Mouse (Mus musculus) G1E (cell line): ENCODE data around the gene Klhl6. TPM values are rescaled to one million over a fixed set of nuclear protein-coding genes. Genes with fewer than 3 reads are reported as not detected.
A peak's percentile ranks its signal among the peaks of the same experiment; 100 is the strongest.

Experiments
- ATAC-seq: 2 replicates; pipeline ENCODE4 v1.8.0; 2016; ENCODE audit warnings: mild to moderate bottlenecking; ENCODE audit not compliant: insufficient number of reproducible peaks, poor library complexity, low FRiP score, severe bottlenecking; ENCODE audit errors: extremely low read depth
- DNase-seq: peaks from one replicate; pipeline ENCODE4 v3.0.0; 2012; ENCODE audit warnings: low spot score
- H3K27me3 ChIP-seq: 2 replicates; pipeline ENCODE4 v1.6.1; 2012; ENCODE audit warnings: mild to moderate bottlenecking, low read length, inconsistent platforms; ENCODE audit not compliant: insufficient read depth
- H3K36me3 ChIP-seq: replicated peaks from 2 replicates; pipeline ENCODE3; 2012; ENCODE audit warnings: mild to moderate bottlenecking, inconsistent platforms
- H3K4me1 ChIP-seq: 2 replicates; pipeline ENCODE4 v1.6.1; 2012; ENCODE audit warnings: low read depth, low read length, inconsistent platforms, mixed read lengths; ENCODE audit not compliant: insufficient read depth
- H3K4me3 ChIP-seq: 2 replicates; pipeline ENCODE4 v1.5.1; 2012; ENCODE audit warnings: low read depth, mild to moderate bottlenecking, inconsistent platforms, low read length, moderate library complexity, mixed read lengths
- H3K9me3 ChIP-seq: replicated peaks from 2 replicates; pipeline ENCODE4 v1.6.1; 2012; ENCODE audit warnings: inconsistent platforms
- CTCF ChIP-seq: IDR thresholded peaks from 2 replicates; pipeline ENCODE4 v1.5.1; 2012; ENCODE audit warnings: low read depth, low read length, inconsistent platforms, mixed read lengths
- GATA1 ChIP-seq: IDR thresholded peaks from 2 replicates; pipeline ENCODE4 v1.6.1; 2012; ENCODE audit warnings: borderline replicate concordance, low read length, inconsistent platforms, mixed read lengths
- GATA2 ChIP-seq: IDR thresholded peaks from 2 replicates; pipeline ENCODE4 v1.6.1; 2012; ENCODE audit warnings: low read depth, low read length, inconsistent platforms, borderline replicate concordance
- POLR2AphosphoS5 ChIP-seq: IDR thresholded peaks from 2 replicates; pipeline ENCODE4 v1.6.1; 2012; ENCODE audit warnings: low read depth, low read length, inconsistent platforms; ENCODE audit not compliant: insufficient replicate concordance
- TAL1 ChIP-seq: conservative IDR thresholded peaks from 2 replicates; pipeline ENCODE4 v1.6.1; 2012; ENCODE audit warnings: low read depth, low read length, inconsistent platforms, mixed read lengths
- polyA plus RNA-seq: library from polyadenylated mRNA; stranded (reverse); fragments of >175 nt; gene quantifications from 2 replicates; pipeline ENCODE4 v1.2.3, GENCODE M21; 2012
- total RNA-seq, 2 experiments: library from RNA; stranded (forward) in 1 of 2; stranded (reverse) in 1 of 2; fragments of 200-1000 nt in 1 of 2; fragments of >200 nt in 1 of 2; fragmentation: Nextera tagmentation in 1 of 2; gene quantifications; 2 replicates each; pipeline ENCODE4 v1.2.3; 2014 to 2017

Gene Klhl6
- total and polyA plus RNA-seq, 3 experiments: 0.20 to 4.9 (median 0.83) TPM

GRCm38 (mm10) chr16:19983559-19983958, 722 bp upstream of the Klhl6 start:
- TF ChIP-seq GATA1: no peak
- TF ChIP-seq POLR2AphosphoS5: no peak
- no peak for TF ChIP-seq TAL1
- TF ChIP-seq CTCF: no peak
- no peak for TF ChIP-seq GATA2
- ATAC-seq (no peak), DNase-seq (no peak)
- Histone ChIP-seq H3K36me3 (no peaks in the 10 kb centered on the region), H3K9me3 (no peaks in the 10 kb centered on the region), H3K4me1 (peaks cover 31% of the 10 kb centered on the region), H3K27me3 (no peaks in the 10 kb centered on the region), H3K4me3 (no peak overlapping the region)

DNA sequence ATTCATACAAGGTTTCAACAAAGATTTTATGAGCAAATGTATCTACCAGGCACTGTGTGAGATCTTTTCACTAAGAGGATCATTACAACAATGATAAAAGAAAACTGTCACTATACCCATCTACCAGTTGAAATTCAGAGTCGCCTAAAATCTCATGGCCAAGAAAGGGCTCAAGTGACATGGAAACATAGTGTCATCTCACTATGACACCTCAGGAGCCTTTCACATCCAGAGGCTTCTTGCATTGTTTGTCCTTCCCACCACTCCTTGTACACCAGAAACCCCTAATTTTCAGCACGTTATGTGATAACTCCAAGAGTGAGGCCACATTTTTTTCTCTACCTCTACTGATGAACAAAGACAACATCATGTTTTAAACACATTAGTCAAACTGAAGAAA, 1.2 kb downstream of the Klhl6 start:
- Histone ChIP-seq H3K9me3 (no peaks in the 10 kb centered on the region), H3K4me3 (no peak overlapping the region), H3K27me3 (no peaks in the 10 kb centered on the region), H3K36me3 (no peaks in the 10 kb centered on the region), H3K4me1 (peaks cover 48% of the 10 kb centered on the region)
- ATAC-seq (no peak), DNase-seq (no peak)
- TF ChIP-seq GATA2: no peak
- TF ChIP-seq TAL1: no peak
- TF ChIP-seq CTCF: no peak
- no peak for TF ChIP-seq POLR2AphosphoS5
- no peak for TF ChIP-seq GATA1

DNA sequence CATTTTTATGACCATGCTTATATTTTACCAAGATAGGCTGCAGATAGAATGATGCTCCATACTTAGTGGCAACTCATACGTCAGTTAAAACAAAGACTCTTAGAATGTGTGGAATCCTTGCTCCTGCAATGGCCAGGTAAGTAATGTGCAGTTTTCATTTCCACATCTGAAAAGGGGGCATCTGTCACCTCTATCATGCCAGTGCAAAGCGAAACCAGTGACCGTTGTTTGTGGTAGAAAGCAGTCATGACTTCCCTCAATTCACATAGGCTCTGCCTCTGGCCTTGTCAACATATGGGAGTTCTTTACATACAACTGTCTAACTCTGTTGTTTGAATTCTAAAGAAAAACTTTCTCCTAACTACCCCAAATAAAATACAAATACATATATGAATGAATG, 1.8 kb downstream of the Klhl6 start:
- H3K27me3 ChIP-seq: no peaks in the 10 kb centered on the region
- peaks cover 50% of the 10 kb centered on the region for H3K4me1 ChIP-seq
- ATAC-seq: no peak
- H3K9me3 ChIP-seq: no peaks in the 10 kb centered on the region
- TF ChIP-seq POLR2AphosphoS5 (no peak), TAL1 (no peak), GATA1 (no peak), CTCF (no peak), GATA2 (no peak)
- DNase-seq: no peak
- H3K36me3 ChIP-seq: no peaks in the 10 kb centered on the region
- no peak overlapping the region for H3K4me3 ChIP-seq

GRCm38 (mm10) chr16:19979755-19980154, 3.1 kb downstream of the Klhl6 start:
- Histone ChIP-seq H3K4me1 (peaks cover 58% of the 10 kb centered on the region), H3K9me3 (no peaks in the 10 kb centered on the region), H3K36me3 (no peaks in the 10 kb centered on the region), H3K27me3 (no peaks in the 10 kb centered on the region), H3K4me3 (no peak overlapping the region)
- no peak for DNase-seq
- no peak for TF ChIP-seq POLR2AphosphoS5
- TF ChIP-seq GATA1: no peak
- TF ChIP-seq GATA2: no peak
- TF ChIP-seq CTCF: no peak
- TF ChIP-seq TAL1: no peak
- ATAC-seq: no peak

DNA sequence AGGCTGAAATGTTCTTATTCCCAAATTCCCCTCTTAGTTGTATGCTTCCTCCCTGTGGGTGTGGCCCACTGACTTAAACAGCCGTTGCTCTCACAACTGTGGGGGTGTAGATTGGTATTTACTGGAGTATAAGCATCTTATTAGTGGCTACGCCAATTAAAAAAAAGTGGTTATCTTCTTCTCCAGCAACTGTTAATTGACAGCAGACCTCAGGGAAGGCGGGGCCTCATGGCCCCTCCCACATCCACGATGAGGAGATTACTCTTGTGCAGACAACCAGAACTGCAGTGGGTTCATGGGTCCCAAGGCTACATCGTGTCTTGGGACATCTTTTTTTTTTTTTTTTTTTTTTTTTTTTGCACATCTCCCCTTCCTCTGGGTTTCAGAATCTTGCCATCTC, 5.6 kb downstream of the Klhl6 start:
- ATAC-seq (peak; percentile 45), DNase-seq (peak; percentile 15)
- no peaks in the 10 kb centered on the region for H3K9me3 ChIP-seq
- H3K36me3 ChIP-seq: no peaks in the 10 kb centered on the region
- H3K27me3 ChIP-seq: no peaks in the 10 kb centered on the region
- H3K4me1 ChIP-seq: peaks cover 63% of the 10 kb centered on the region
- H3K4me3 ChIP-seq: no peak overlapping the region
- TF ChIP-seq TAL1 (peak; percentile 33; the same call in 1 of the 2 replicates), CTCF (no peak)

GRCm38 (mm10) chr16:19976825-19977224, 6.0 kb downstream of the Klhl6 start:
- no peak for TF ChIP-seq CTCF
- TF ChIP-seq GATA2: no peak
- no peak for TF ChIP-seq GATA1
- no peak for TF ChIP-seq TAL1
- no peak for TF ChIP-seq POLR2AphosphoS5
- Histone ChIP-seq H3K27me3 (no peaks in the 10 kb centered on the region), H3K9me3 (no peaks in the 10 kb centered on the region), H3K36me3 (no peaks in the 10 kb centered on the region), H3K4me1 (peaks cover 63% of the 10 kb centered on the region), H3K4me3 (no peak overlapping the region)
- ATAC-seq (no peak), DNase-seq (no peak)

- TF ChIP-seq GATA2 (no peak), GATA1 (no peak), POLR2AphosphoS5 (no peak)
- H3K9me3 ChIP-seq: no peaks in the 10 kb centered on the region
- no peaks in the 10 kb centered on the region for H3K36me3 ChIP-seq
- ATAC-seq: no peak
- H3K4me3 ChIP-seq: no peak overlapping the region
- DNase-seq: no peak
- no peaks in the 10 kb centered on the region for H3K27me3 ChIP-seq
- H3K4me1 ChIP-seq: peaks cover 59% of the 10 kb centered on the region
Observed at GRCm38 (mm10) chr16:19975432-19975831, 7.4 kb downstream of the Klhl6 start.
